Mouse (Mus musculus) hindbrain, embryonic 11.5 days (tissue): ENCODE measurements around the gene Naxd. TPM values are rescaled to one million over a fixed set of nuclear protein-coding genes. Genes with fewer than 3 reads are reported as not detected.
A peak's percentile ranks its signal among the peaks of the same experiment; 100 is the strongest.
"Not testable (repeated sequence)": the region's sequence is repeated elsewhere in the genome, so short reads cannot be mapped to it uniquely, and the experiment has no call there.

Source experiments
- ATAC-seq: fragments of 200-750 bp; cut with Nextera tagmentation; 2 replicates; pipeline ENCODE4 v1.8.0; 2017; ENCODE audit warnings: mild to moderate bottlenecking, moderate TSS enrichment, moderate library complexity; ENCODE audit not compliant: low FRiP score
- DNase-seq: peaks from one replicate; pipeline ENCODE4 v3.0.0-alpha.2; 2015; ENCODE audit warnings: low spot score
- H3K27ac ChIP-seq: fragments of 300-500 bp; sonication (generic); 2 replicates; pipeline ENCODE4 v1.5.1; 2014; ENCODE audit warnings: mild to moderate bottlenecking, low read depth, low read length
- H3K27me3 ChIP-seq: fragments of 300-500 bp; sonication (generic); 2 replicates; pipeline ENCODE4 v1.6.1; 2014; ENCODE audit warnings: mild to moderate bottlenecking, low read length, moderate library complexity, mixed read lengths; ENCODE audit not compliant: control insufficient read depth, insufficient read depth
- H3K36me3 ChIP-seq: fragments of 300-500 bp; sonication (generic); 2 replicates; pipeline ENCODE4 v1.6.1; 2014; ENCODE audit warnings: mild to moderate bottlenecking, low read length, moderate library complexity, mixed read lengths; ENCODE audit not compliant: control insufficient read depth, insufficient read depth
- H3K4me1 ChIP-seq: fragments of 300-500 bp; sonication (generic); replicated peaks from 2 replicates; pipeline ENCODE4 v1.6.1; 2014; ENCODE audit warnings: low read length, mixed read lengths; ENCODE audit not compliant: control insufficient read depth, insufficient read depth
- H3K4me2 ChIP-seq: fragments of 300-500 bp; sonication (generic); replicated peaks from 2 replicates; pipeline ENCODE4 v1.6.1; 2014; ENCODE audit warnings: mild to moderate bottlenecking, low read depth, low read length
- H3K4me3 ChIP-seq: fragments of 300-500 bp; sonication (generic); 2 replicates; pipeline ENCODE4 v1.5.1; 2014; ENCODE audit warnings: low read depth, low read length
- H3K9ac ChIP-seq: fragments of 300-500 bp; sonication (generic); 2 replicates; pipeline ENCODE4 v1.6.1; 2014; ENCODE audit warnings: low read depth, low read length
- H3K9me3 ChIP-seq: fragments of 300-500 bp; sonication (generic); 2 replicates; pipeline ENCODE4 v1.6.1; 2016; ENCODE audit warnings: low read length; ENCODE audit not compliant: control insufficient read depth
- WGBS: fragments of 180-500 bp; shearing (Covaris S2); extraction: QIAGEN DNeasy Blood & Tissue Kit; methylation state at CpG from one replicate; pipeline ENCODE4 v1.1.7; 2014; 5-methylcytosine and 5-hydroxymethylcytosine counted together
- polyA plus RNA-seq: library from polyadenylated mRNA; unstranded; fragments of >200 nt; fragmentation: Nextera tagmentation; extraction: Ambion mirVana; gene quantifications from 2 replicates; pipeline ENCODE4 v1.2.1, GENCODE M21; 2014

Gene Naxd
- polyA plus RNA-seq, 1 experiment from 2014 or later = 108 TPM

DNA sequence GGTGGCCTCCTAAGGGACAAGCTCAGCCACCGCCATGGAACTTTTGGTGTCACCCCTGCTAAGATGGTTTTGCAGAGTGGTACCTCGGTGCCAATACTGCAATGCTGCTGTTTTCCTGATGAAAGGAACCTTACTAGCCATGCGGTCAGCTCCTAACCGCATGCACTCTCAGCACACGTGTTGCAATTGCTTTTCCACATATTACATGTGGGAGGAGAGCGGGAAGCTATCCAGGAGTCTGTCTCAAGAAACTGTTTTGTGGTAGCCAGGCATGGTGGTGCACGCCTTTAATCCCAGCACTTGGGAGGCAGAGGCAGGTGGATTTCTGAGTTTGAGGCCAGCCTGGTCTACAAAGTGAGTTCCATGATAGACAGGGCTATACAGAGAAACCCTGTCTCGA, 42.9 kb downstream of the Naxd start:
- H3K9ac ChIP-seq = no peak overlapping the region
- no peaks in the 10 kb centered on the region for H3K4me1 ChIP-seq
- no peaks in the 10 kb centered on the region for H3K27me3 ChIP-seq
- DNase-seq (no peak), ATAC-seq (no peak)
- no peak overlapping the region for H3K4me2 ChIP-seq
- no peaks in the 10 kb centered on the region for H3K9me3 ChIP-seq
- no peak overlapping the region for H3K4me3 ChIP-seq
- no peaks in the 10 kb centered on the region for H3K36me3 ChIP-seq
- 97% methylated on average over 8 of the region's 8 CpGs for WGBS
- no peak overlapping the region for H3K27ac ChIP-seq

DNA sequence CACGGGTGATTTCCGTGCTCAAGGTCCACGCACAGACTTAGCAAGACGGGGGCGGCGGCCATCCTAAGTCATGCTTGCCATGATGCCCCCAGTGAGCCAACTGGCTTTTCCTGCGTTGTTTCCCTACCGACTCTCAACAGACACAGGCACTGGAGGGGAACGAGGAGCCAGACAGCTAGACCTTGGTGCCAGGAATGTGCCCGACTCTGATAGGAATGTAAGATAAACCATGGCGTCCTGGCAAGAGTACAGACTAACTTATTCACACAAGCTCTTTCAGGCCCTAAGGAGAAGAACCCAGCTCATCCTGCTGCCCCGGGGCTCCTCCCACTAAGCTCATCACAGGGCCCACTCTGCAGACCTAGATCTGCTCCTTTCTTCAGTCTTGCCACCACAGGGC, 44.7 kb downstream of the Naxd start:
- no peak for DNase-seq
- WGBS = 98% methylated on average over 12 of the region's 12 CpGs
- Histone ChIP-seq H3K36me3 (no peaks in the 10 kb centered on the region), H3K9me3 (no peaks in the 10 kb centered on the region), H3K4me1 (no peaks in the 10 kb centered on the region), H3K27ac (no peak overlapping the region), H3K27me3 (no peaks in the 10 kb centered on the region), H3K9ac (no peak overlapping the region), H3K4me2 (no peak overlapping the region), H3K4me3 (no peak overlapping the region)
- no peak for ATAC-seq

DNA sequence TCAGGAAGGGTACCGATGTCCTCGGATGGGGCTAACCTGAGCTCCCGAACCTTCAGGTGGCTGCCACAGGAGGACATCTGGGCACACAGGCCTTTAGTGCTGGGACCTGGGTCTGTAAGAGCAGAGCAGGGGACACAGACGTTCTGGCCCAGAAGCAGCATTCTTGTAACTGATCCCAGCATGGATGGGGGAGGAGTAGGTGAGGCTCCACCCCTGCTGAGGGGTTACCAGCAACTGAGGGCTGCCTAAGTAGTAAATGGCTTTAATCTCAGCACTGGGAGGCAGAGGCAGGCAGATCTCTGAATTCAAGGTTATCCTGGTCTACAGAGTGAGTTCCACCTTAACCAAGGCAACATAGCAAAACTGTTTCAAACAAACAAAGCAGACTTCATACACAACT, 45.6 kb downstream of the Naxd start:
- ATAC-seq = no peak
- WGBS = 87% methylated on average over 4 of the region's 4 CpGs
- no peaks in the 10 kb centered on the region for H3K36me3 ChIP-seq
- no peak overlapping the region for H3K4me3 ChIP-seq
- no peaks in the 10 kb centered on the region for H3K27me3 ChIP-seq
- no peaks in the 10 kb centered on the region for H3K4me1 ChIP-seq
- H3K4me2 ChIP-seq = no peak overlapping the region
- H3K9me3 ChIP-seq = no peaks in the 10 kb centered on the region
- no peak overlapping the region for H3K27ac ChIP-seq
- no peak overlapping the region for H3K9ac ChIP-seq
- DNase-seq = no peak

DNA sequence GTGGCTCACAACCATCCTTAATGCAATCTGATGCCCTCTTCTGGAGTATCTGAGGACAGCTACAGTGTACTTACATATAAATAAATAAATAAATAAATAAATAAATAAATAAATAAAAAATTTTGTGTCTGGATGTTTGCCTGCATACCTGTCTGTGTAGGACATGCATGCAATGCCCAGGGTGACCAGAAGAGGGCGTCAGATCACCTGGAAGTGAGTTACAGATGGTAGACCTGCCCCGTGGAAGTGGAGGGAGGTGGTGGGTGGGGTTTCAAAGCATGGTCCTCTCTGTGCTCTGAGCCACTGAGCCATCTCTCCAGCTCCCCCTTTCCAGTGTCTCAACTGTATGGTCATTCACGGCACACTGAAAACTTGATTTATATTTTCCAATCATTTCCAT, 47.1 kb downstream of the Naxd start:
- Histone ChIP-seq H3K9me3 (no peaks in the 10 kb centered on the region), H3K27ac (no peak overlapping the region), H3K4me2 (no peak overlapping the region), H3K36me3 (no peaks in the 10 kb centered on the region), H3K4me1 (no peaks in the 10 kb centered on the region), H3K9ac (no peak overlapping the region), H3K4me3 (no peak overlapping the region), H3K27me3 (no peaks in the 10 kb centered on the region)
- WGBS = 50% methylated on average over 3 of the region's 3 CpGs
- ATAC-seq = no peak
- DNase-seq = peak; percentile 46

DNA sequence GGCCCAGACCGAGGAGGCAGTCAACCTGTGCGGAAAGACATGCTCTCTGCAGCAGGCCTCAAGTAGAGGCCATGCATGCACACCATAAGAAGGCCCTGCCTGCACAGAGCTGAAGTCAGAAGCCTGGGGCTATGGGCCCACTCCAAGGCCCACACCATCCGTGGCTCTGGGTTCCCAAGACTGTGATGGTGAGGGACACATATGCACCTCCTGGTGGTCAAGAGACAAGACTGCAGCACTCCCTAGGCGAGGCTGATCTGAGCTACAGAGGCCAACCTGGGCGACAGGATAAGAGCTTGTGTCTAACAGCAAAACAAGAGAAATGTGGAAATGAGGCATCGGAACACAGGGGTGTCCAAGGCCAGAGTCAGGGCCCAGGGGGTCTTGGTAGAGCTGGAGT, 49.8 kb downstream of the Naxd start:
- Histone ChIP-seq H3K27me3 (no peaks in the 10 kb centered on the region), H3K4me1 (peaks cover 5% of the 10 kb centered on the region), H3K9ac (no peak overlapping the region), H3K9me3 (no peaks in the 10 kb centered on the region), H3K4me2 (no peak overlapping the region), H3K36me3 (no peaks in the 10 kb centered on the region), H3K4me3 (no peak overlapping the region), H3K27ac (no peak overlapping the region)
- 75% methylated on average over 6 of the region's 6 CpGs for WGBS
- ATAC-seq = no peak
- DNase-seq = peak; percentile 29

DNA sequence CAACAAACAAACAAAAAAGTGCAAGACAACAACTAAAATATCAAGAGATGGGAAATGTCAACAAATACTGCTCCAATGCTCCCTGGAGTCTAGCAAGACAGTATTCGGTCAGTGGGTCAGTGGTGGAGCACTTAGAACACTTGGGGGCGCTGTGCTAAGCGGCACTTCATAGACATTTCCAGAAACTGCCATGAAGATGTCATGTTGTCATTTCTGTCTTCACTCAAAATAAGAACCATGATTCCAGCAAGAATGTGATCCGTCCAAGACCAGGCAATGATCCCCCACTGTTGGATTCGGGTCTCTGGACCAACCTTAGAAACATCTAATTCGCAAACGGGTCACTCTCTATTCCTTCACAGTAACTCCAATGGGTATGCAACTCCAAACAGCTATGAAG, 52.4 kb downstream of the Naxd start:
- no peak overlapping the region for H3K27ac ChIP-seq
- H3K4me1 ChIP-seq = peaks cover 5% of the 10 kb centered on the region
- H3K4me2 ChIP-seq = peak overlapping the region; percentile 83
- ATAC-seq (no peak), DNase-seq (peak; percentile 65)
- H3K36me3 ChIP-seq = no peaks in the 10 kb centered on the region
- H3K9me3 ChIP-seq = no peaks in the 10 kb centered on the region
- no peak overlapping the region for H3K9ac ChIP-seq
- H3K27me3 ChIP-seq = no peaks in the 10 kb centered on the region
- 25% methylated on average over 7 of the region's 7 CpGs for WGBS
- H3K4me3 ChIP-seq = peak overlapping the region; percentile 77; the same call in 1 of the 2 replicates

DNA sequence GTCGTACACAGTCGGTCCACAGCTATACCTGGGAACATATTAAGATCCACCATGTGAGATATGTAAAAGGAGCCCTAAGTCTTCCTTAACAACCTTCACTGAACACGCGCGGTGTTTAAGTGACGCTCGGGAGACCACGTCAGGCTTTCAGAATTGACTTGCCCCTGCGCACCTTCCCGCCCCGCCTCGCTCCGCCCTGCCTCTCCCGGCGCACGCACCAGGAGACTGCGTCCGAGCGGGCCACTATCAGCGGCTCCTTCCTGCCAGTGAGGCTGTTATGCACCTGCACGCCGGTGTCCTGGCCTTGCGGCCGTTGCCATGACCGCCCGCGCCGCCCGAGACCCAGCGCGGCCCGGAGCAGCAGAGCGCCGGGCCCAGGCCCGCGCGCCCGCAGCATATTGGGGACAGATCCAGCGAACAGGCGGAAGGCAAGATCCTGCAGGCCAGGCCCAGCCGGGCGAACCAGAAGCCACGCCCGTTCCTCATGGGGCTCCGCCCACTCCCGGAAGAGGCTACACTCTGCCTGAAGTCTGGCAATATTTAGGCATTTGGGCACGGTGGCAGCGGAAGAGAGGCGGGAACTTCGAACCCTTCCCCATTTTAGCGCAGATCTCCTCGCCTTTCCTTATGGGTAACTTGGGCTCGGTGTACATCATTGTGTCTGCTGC, 53.1 kb downstream of the Naxd start, which contains the start of gene Cars2:
Gene Cars2 (minus strand): TSS at position 503 of the 668 bp plus-strand sequence.
- Histone ChIP-seq H3K27ac (peak within 1 kb of the TSS; percentile 71), H3K9me3 (no peaks in the 10 kb centered on the region), H3K4me2 (peak within 1 kb of the TSS; percentile 83), H3K4me3 (peak within 1 kb of the TSS; percentile 77), H3K9ac (peak within 1 kb of the TSS; percentile 84), H3K27me3 (no peaks in the 10 kb centered on the region), H3K36me3 (no peaks in the 10 kb centered on the region), H3K4me1 (peaks cover 5% of the 10 kb centered on the region)
- ATAC-seq = peak; percentile 69
- DNase-seq = peak; percentile 88
- under 1% methylated on average over 53 of the region's 53 CpGs for WGBS

DNA sequence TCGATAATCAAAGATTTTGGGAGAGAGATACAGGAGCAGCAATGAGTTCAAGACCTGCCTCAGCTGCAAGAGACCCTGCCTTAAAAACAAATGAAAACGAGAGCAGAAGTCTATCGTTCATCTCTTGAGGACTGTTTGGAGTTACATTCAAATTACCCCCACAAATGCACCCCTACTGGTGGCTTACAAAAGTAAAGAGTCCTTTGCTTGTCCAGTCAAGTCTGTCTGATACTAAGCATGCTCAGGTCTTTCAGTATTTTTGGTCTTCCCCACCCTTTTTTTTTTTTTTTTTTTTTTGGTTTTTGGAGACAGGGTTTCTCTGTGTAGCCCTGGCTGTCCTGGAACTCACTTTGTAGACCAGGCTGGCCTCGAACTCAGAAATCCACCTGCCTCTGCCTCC, 54.2 kb downstream of the Naxd start:
- not testable (repeated sequence) for H3K27me3 ChIP-seq, DNase-seq, H3K9ac ChIP-seq, H3K4me3 ChIP-seq, H3K9me3 ChIP-seq, H3K4me1 ChIP-seq, H3K4me2 ChIP-seq, H3K36me3 ChIP-seq, H3K27ac ChIP-seq, ATAC-seq
- 83% methylated on average over 3 of the region's 4 CpGs for WGBS

DNA sequence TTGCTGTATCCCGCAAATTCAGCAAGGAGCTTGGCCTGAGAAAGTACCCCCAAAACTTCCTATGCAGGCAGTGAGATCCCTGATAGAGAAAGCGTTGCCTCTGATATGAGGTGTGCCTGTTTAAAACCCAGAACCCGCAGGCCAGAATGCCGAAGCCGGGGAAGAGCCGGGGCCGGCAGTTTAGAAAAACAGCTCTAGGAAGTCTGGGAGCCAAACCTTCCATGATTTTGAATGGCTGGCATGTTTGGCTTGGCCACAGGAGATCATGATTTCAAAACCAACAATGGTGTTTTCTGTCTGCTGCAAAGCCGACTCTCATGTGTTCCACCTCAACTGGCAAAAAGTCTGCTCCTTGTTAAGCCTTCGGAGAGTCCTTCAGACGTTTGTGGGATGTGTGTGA, 55.1 kb downstream of the Naxd start:
- 84% methylated on average over 10 of the region's 10 CpGs for WGBS

More for the DNA sequence above, 55.1 kb downstream of the Naxd start:
- Histone ChIP-seq H3K27ac (no peak overlapping the region), H3K36me3 (no peaks in the 10 kb centered on the region), H3K4me2 (no peak overlapping the region), H3K9ac (no peak overlapping the region), H3K9me3 (no peaks in the 10 kb centered on the region), H3K4me1 (peaks cover 5% of the 10 kb centered on the region), H3K4me3 (no peak overlapping the region), H3K27me3 (no peaks in the 10 kb centered on the region)
- no peak for DNase-seq
- no peak for ATAC-seq
